Mouse (Mus musculus): ENCODE measurements around the gene Dapk1.

The Dapk1 gene

DNA sequence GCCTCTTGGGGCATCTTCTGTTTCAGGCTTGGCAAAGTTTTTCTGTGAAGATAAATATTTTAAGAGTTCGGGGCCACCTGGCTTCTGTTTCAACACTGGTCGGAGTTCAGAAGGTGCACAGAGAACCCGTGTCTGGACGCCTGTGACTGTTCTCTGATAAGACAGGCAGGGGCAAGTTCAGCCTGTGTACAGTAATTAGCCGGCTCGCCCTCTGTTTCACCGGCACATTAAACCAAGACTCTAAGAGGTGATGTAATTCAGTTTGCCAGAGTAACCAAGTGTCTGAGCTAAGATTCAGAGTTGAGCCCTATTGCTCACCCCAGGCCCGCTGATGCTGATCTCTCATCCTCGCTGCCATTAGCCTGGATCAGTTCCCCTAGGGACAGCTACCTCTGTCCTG lies 16.5 kb downstream of the Dapk1 start:
- DNase-seq = no peak

DNA sequence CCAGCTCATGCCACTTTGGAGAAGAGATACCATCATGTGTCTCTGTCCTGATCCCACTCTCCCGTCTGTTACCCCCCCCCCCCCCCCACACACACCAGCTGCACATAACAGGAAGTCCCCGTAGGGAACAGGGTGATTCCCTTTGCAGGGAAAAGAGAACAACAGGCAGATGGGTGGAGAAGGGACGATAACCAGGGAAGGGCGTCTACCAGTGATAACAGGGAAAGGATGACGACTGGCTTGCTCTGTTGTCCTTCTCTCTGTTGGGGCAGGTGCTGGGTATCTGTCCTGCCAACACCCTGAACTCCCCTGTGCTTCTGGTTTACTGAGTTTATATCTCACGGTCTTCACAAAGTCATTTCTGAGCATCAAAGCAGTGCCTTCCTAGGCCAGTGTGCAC lies 18.0 kb downstream of the Dapk1 start:
- DNase-seq = no peak

DNA sequence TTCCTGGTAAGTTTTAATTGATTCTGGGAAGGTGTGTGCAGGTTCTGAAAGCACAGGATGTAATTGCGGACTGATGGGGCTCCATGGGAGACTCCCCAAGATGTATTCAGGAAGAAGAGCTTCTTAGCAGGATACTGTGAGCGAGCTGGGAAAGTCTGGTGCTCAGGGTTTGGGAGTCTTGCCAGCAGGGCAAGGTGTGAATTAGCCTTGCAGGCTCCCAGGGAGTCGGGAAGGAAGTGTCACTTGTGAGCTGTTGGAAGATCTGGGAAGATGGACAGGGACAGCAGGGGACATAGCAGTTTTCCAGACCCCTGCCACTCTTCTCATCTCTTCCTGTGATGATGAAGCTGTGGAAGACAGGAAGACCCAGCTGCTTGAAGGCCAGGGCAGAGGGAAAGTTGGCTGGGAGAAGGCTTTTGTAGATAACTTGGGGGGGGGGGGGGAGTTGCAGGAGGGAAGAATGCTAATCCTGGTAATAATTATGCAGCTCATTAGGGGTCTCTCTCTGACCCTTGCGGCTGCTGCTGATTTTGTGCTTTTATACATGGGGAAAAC lies 19.7 kb downstream of the Dapk1 start:
- DNase-seq = peak; percentile 40 to 59

DNA sequence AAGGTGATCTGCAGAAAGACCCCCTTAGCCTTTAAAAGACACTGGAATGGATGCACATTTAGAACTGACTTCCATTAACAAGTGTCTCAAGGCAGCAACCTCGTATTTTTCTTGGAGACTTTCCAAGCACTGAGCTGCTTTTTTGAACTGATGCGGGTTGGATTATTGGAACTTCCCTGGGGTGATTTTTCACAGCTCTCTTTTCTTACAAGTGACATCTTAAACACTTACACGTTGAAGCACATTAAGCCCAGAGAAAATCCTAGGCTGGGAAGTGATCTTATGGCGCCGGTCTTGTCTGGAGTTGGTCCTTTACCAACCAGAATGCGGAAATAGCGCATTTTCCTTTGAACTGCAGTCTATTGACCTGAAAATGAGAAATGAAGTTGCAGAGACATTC lies 23.8 kb downstream of the Dapk1 start:
- DNase-seq = no peak

DNA sequence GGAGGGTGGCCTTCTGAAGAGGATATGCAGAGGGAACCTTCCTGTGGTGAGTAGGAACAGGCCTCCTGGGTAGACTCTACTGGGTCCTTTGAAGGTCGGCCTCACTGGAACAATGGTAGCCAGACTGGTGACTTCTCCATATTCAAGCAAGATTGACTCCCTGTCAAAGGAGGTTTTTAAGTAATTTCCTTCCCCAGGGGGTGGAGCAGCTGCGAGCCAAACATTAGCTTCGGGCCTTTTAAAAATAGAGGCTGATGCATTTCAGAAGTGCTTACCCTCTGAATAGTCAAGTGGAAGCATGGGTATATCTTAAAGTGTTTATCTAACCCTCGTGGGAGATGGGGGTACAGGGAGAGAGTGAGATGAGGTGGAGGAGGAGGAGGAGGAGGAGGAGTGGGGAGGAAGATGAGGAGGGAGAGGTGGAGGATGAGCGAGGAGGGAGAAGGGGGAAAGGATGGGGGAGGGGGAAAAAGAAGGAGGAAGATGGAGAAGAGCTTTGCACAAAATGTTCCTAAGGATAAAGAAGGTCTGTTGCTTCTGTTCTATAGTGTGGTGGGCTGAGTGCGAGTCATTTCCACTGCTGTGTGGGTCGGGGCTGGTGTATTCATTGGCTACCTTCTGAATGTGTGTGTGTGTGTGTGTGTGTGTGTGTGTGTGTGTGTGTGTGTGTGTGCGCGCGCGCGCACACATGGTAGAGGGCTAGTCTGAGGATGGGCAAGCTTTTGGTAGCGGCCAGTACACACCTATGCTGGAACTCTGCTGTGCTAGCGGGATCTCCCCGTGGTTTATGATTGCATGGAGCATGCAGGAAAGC lies 26.3 kb downstream of the Dapk1 start:
- no peak for DNase-seq

DNA sequence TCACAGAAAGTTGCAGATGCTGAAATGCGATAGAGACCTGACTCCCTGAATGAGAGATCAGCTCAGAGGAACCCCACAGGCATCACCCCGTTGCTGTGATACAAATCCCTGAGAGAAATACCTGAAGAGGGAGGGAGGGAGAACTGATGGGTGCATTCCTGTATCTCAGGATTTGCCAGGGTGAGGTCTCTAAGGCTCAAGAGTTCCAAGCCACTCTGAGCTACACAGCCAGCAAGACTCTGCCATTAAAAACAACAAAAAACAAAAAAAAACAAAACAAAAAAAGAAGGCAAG lies 26.9 kb downstream of the Dapk1 start:
- no peak for DNase-seq

DNA sequence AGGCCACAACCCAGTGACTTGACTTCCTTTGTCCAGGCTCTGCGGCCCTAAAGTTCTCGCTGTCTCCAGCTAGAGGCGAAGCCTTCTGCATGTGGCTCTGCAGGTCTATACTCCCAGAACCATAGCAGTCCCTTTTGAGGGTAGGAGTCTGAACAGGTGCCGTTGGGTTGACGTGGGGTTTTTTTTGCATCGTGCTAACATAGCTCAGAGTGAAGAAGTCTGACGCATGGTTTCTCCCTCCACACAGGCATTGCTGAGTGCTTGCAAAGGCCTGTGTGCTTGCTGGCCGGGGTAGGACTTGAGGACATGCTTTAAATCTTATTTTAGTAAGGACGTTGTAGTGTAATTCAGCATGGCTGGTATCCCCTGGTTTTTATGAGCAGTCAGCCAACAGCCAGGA lies 27.7 kb downstream of the Dapk1 start:
- no peak for DNase-seq

DNA sequence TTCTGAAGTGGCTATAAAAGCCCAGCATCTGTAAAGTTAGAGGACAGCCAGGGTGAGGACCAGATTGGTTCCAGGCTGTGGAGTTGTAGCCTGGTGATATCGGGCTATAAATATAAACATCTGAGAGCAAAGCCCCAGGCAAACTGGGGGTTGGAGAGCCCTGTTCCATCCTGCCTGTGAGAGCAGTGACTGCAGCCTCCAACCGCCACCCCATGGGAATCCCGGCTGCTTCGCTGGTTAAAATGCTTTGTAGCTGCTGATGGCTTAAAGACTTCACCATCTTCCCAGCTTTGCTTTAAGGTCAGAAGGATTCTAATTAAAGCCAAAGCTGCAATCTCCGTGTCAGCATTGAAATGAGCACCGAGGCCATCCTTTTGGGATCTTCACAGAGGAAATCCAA lies 32.2 kb downstream of the Dapk1 start:
- DNase-seq = peak in 1 of 2 experiments; percentile 33

DNA sequence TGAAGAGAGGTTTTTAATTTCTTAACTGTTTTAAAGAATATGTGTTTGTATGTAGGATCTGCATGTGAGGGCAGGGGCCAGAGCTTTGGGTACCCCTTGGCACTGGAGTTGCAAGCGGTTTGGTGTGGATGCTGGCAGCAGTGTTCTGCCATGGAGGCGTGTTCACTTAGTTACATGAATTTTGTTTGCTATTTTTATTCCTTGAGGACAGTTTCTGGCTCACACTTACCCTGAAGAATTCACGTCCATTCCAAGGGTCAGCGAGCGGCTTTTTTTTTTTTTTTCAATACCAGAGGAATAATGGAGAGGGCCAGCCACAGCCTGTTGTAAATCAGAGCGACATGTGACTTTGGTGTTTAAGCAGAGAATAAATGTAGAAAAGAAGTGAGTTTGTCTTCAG lies 33.9 kb downstream of the Dapk1 start:
- DNase-seq = no peak

DNA sequence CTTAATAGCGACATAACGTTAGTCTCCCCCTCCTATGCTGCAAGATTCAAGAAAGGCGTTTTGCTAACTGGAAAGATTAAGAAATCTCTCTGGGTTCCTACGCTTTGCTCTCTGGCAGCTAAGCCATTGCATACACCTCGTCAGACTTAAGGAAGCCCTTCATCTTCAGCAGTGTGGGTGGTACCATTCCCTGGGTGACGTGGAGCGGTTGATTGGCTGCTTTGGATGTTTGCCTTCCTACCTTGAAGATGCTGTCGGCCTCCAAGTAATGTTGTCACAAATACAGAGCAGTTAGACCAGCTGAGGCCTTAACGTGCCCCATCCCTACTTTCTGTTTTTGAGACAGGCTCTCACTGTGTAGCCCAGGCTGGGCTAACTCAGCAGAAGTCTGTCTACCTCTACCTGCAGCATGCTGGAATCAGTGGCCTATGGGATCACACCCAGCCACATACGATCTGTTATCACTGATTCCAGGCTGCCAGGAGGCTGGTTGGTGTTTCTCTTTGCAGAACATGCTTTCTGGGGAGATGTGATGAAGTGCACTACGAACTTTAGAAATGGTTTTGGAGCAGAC lies 37.8 kb downstream of the Dapk1 start:
- no peak for DNase-seq

DNA sequence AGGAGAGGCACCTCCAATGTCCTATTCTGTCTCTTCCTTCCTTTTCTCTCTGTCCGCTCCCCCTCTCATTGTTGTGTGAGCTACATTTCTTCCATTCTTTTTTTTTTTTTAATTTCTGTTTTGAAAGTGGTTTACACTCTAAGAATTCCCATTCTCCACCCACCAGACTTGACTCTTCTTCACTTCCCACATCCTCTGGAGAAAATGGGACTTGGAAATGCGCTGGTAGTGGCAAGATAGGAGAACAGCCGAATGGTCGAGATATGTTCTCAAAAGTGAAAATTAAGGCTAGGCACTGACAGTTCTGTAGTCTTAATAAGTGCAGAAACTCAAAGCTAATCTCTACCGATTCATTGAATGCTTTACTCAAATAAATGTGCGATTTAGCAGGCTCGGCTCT lies 38.7 kb downstream of the Dapk1 start:
- DNase-seq = no peak

DNA sequence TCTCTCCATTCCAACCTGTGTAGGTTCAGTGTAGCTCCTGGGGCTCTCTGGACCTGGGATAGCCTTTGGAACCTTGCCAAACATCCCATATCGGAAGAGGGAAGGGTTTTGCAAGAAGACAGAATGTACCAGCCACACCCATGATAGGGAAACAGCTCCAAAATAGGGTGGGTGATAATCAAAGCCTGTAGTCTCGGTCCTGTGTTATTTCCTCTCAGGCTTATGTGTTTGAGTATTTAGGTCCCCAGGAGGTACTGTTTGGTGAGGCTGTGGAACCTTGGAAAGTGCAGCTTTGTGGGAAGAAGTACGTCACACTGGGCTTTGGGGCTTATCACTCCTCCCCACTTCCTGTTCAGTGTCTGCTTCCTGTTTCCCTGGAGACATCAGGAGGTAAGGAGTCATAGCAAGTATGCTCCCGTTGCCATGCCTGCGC lies 42.7 kb downstream of the Dapk1 start:
- DNase-seq = no peak

DNA sequence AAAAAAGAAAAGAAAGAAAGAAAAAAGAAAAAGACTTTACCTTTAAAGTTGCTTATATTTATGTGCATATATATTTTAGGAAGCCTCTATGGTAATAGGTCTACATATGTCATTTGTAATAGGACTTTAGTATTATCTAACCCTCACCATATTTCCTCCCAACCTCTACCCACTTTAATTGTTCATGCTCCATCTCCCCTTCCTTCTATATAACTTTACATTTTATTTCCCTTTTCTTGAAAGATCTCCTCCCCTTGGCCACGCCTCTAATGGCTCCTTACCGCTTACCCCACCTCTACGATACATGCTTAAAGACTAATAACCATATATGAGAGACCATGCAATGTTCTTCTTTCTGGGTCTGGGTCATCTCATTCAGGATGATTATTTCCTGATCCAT lies 45.0 kb downstream of the Dapk1 start:
- no peak for DNase-seq

DNA sequence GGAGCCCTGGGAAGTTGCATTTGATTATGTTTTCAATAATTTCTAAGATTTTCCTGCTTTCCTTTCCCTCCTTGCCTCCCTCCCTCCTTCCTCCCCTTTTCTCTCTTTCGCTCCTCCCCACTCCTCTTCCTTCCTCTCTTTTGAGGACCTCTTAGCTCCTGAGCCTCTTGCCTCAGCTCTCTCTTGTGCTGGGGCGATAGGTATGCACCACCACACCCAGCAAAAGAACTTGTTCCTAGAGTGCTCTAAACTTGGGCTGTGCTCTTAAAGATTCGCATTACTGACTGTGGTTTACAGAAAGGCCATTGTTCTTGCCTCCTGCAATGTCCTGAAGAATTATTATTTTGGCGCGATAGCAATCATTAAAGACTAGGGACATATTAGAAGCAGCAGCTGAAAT lies 46.6 kb downstream of the Dapk1 start:
- DNase-seq = no peak

DNA sequence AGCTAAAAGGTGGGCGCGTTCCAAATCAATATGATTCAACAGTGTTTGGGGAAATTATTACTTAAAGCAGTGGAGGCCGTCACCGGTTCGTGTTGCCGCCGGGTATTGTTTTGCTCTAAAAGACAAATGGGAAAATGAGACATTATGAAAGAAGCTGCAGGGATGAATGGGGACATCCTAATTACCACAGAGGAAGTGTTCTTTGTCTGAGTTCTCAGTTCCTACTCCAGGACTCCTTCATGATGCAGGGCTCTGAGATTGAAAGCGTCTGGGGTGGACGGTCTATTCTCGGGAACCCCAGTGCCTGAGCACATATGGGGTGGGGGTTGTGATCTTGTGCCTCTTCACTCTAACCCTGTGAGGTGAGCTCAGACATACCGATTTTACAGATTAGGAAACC lies 48.3 kb downstream of the Dapk1 start:
- DNase-seq = no peak

DNA sequence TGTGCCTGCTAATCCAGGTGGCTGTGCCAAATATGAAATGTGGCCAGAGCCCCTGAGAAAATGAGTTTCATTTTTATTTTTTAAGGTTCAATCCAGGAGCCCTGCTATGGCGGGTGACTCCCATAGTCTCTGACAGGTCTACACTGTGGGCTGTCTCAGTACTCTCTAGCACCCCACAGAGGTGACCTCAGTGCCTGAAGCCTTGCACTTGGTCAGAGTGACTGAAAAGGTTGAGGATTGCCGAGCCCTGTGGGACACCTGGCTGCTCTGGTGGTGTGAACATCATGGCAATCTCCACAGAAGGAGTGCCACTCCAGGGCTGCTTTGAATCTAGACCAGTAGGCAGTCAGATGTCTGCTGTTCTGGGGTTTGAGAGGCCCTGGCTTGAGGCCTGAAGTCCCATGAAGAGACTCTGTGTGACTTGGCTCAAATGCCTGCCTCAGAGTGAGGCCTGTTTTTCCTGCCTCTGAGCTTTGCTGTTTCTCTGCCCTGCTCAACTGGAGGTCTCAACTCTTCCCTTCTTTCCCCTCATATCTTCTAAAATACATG lies 52.3 kb downstream of the Dapk1 start:
- peak; percentile 36 to 69 for DNase-seq

DNA sequence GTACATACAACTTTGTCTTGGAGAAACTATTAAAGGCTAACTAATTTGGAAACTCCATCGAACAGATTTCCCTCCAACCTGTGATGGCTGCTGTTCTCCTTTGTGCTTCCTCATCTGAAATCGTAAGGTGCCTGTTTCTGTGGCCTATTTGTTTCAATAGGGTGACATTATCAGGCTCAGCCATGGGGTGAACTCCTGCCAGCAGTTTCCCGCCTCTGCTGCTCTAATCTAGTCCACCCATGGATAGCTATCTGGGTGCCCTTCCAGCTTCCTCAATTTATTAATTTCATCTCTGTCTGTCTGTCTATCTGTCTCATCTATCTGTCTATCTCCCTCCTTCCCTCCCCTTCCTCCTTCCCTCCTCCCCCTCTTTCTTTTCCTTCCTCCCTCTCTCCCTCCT lies 53.5 kb downstream of the Dapk1 start:
- no peak for DNase-seq

DNA sequence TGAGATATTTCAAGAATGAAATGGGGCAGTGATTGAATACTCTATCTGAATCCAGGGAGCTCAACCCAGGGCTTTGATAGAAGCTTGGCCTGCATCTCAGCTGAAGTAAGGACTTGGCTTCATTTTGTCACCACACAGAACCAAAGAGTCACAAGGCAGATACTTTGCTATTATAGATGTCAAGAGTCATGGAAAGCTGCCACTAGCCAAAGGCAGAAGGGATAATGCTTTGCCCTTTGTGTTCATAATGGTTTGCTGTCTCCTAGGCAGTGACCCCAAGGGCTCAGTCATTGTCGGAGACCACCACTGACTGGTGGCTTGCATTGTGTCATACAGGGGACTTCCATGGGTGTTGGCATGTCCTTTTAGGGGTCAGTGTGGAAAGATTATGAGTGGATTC lies 57.9 kb downstream of the Dapk1 start:
- DNase-seq = peak in 1 of 2 experiments; percentile 14

DNA sequence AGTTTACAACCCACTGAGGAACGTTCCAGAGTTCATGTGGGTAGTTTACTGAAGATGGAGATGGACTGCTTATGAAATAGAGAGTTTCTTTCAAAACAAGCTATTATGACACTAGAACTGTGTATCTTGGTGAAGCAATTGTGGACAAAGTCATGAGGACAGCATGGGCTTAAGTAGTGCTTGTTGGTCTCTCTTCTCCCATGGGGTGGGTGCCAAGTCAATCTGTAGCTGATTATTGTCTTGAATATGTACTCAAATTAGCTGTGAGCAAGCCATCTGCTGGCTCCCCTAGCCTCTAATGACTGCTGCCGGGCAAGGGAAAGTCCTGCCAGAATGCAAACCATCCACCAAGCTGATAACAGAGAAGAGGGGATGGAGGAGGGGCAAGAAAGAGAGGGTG lies 58.3 kb downstream of the Dapk1 start:
- peak; percentile 89 to 92 for DNase-seq

DNA sequence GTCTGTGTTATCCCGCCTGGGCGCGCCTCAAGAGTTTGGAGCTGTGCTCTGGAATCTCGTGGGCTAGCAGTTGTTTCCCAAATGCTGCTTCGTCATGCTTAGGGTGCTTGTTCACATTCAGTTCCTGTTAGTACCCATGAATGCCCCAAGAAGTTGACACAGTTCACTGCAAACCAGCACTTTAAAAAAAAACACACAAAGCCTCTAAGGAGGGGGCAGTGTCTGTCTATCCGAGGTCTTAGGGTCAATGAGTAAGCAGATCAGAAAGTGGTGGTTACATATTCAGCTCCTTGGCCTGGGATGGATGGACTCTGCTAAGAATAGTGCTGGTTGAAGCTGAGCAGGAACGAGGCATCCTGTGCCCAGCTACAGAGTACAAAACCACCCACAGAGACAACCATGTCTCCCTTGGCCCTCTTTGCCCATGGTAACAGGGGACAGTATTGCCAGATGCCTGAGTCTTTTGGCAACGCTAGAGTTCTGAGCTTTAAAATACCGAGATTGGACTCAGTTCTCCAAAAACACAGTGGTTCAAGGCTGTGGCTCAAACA lies 59.0 kb downstream of the Dapk1 start:
- no peak for DNase-seq

DNA sequence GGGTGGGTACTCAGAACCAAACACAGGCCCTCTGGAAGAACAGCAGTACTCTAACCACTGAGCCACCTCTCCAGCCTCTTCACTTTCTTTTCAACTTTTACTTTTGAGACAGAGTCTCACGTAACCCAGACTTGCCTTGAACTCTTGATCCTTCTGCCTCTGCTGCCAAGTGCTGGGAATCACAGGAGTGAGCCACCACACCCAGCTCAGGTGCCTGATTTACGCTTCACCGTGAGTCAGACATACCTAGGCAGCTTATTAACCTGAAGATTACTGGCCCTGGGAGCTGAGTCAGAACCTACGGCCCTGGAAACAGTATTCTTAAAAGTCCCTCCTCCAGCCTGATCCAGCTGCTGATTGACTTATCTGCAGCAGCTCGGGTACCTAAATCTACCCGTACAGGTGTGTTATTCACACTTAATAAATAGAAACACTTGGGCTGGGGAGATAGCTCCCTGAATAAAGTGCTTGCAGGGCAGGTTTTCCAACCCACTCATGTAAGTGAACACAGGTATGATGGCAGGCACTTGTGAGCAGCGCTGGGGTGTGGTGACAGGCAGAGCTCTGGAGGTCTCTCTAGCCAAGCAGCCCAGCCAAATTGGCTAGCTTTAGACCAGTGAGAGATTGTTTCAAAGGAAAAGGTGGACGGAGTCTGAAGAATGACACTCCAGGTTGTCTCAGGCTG lies 60.9 kb downstream of the Dapk1 start:
- no peak for DNase-seq

DNA sequence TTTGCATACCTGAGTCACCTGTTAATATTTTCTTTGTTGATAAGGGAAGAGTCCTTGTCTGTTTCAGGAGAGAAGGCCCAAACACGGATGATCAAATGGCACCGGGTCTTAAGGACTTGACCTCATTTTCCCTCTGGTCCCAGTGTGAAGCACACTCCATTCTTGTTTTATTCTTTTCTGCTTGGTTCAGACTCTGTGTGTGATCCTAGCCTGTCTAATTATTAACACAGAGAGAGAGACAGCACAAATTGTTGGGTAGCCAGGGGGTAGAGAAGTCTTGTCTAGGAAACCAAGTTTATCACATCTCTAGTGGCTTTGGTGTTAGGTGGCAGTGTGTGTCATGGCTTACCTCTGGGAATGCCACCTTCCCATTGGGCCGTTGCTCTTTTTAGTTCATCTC lies 62.3 kb downstream of the Dapk1 start:
- no peak for DNase-seq

DNA sequence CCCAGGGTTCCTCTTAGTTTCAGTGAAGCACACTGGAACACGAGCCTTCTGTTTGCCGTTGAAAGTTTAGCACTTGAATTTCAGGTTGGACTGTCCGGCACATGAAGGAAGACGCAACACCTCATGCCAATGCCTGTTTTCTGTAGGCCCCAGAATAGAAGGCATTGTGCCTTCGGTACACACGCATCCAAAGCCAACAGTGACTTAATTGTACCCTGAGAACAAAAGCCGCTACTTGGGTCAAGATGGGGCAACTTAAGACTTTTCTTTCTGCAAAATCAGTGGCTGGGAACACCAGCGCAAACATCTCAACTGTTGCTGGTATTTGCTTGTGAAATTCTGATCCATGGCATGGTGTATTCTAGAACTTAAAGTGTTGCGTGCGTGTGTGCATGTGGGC lies 63.1 kb downstream of the Dapk1 start:
- no peak for DNase-seq

DNA sequence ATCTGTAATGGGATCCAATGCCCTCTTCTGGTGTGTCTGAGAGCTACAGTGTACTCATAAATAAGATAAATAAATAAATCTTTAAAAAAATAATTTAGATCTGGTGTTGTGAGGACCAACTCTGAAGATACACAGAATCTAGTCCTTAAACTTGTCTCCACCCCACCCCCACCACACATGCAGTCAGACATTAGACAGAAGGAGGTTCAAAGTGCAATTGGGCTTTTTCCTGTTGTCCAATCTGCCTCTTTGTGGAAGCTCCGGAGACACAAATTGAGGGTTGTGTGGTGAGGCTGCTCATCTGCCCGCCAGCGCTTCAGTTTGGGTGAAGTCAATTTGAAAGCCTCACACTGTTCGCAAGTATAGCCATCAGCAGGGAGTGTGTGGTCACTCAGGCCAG lies 63.7 kb downstream of the Dapk1 start:
- no peak for DNase-seq
